Mouse (Mus musculus) liver, embryonic 14.5 days (tissue): ENCODE data around the gene Elane. TPM values are rescaled to one million over a fixed set of nuclear protein-coding genes. Genes with fewer than 3 reads are reported as not detected.

Source experiments
- ATAC-seq: fragments of 200-750 bp; cut with Nextera tagmentation; 2 replicates; pipeline ENCODE4 v1.8.0; 2017; ENCODE audit warnings: moderate number of reproducible peaks, mild to moderate bottlenecking, moderate library complexity; ENCODE audit not compliant: insufficient read depth
- DNase-seq, 3 experiments: peaks; one replicate each; pipeline ENCODE4 v3.0.0-alpha.2; 2012 to 2013; ENCODE audit warnings: low read depth in 3 of 3, low spot score in 3 of 3
- H3K27ac ChIP-seq: fragments of 300-500 bp; sonication (generic); 2 replicates; pipeline ENCODE4 v1.5.1; 2014; ENCODE audit warnings: moderate library complexity, mild to moderate bottlenecking, control low read depth, inconsistent platforms
- H3K27me3 ChIP-seq: fragments of 300-500 bp; sonication (generic); 2 replicates; pipeline ENCODE4 v1.6.1; 2014; ENCODE audit warnings: mild to moderate bottlenecking, low read length, moderate library complexity; ENCODE audit not compliant: control insufficient read depth, insufficient read depth
- H3K36me3 ChIP-seq: fragments of 300-500 bp; sonication (generic); replicated peaks from 2 replicates; pipeline ENCODE4 v1.6.1; 2014; ENCODE audit warnings: low read depth; ENCODE audit not compliant: control insufficient read depth, insufficient read depth
- H3K4me1 ChIP-seq, 2 experiments: fragments of 200-500 bp in 1 of 2; fragments of 300-500 bp in 1 of 2; sonication (generic) in 1 of 2; replicated peaks; 2 replicates each; pipeline ENCODE4 v1.6.1; 2012 to 2014; ENCODE audit warnings: antibody characterized with exemption in 1 of 2, inconsistent platforms in 1 of 2, low read length in 1 of 2; ENCODE audit not compliant: control insufficient read depth in 2 of 2, insufficient read depth in 2 of 2
- H3K4me2 ChIP-seq: fragments of 300-500 bp; sonication (generic); 2 replicates; pipeline ENCODE4 v1.6.1; 2014; ENCODE audit warnings: low read depth, mild to moderate bottlenecking, control low read depth, moderate library complexity
- H3K4me3 ChIP-seq, 2 experiments: fragments of 200-500 bp in 1 of 2; fragments of 300-500 bp in 1 of 2; sonication (generic) in 1 of 2; 2 replicates each; pipeline ENCODE4 v1.5.1; 2012 to 2014; ENCODE audit warnings: low read depth in 2 of 2, low read length in 2 of 2, mild to moderate bottlenecking in 2 of 2, control low read depth in 1 of 2, inconsistent platforms in 1 of 2, moderate library complexity in 1 of 2; ENCODE audit not compliant: insufficient read depth in 1 of 2
- H3K9ac ChIP-seq: fragments of 300-500 bp; sonication (generic); replicated peaks from 2 replicates; pipeline ENCODE4 v1.6.1; 2014; ENCODE audit warnings: mild to moderate bottlenecking, control low read depth, moderate library complexity
- H3K9me3 ChIP-seq: fragments of 300-500 bp; sonication (generic); 2 replicates; pipeline ENCODE4 v1.6.1; 2016; ENCODE audit warnings: low read length, mixed read lengths; ENCODE audit not compliant: control insufficient read depth
- CTCF ChIP-seq: IDR thresholded peaks from 2 replicates; pipeline ENCODE4 v1.5.1; 2016; ENCODE audit warnings: antibody characterized with exemption, low read depth, control low read depth
- EP300 ChIP-seq: IDR thresholded peaks from 2 replicates; pipeline ENCODE4 v1.6.1; 2016; ENCODE audit warnings: antibody characterized with exemption, low read depth
- WGBS: fragments of 180-500 bp; shearing (Covaris S2); extraction: QIAGEN DNeasy Blood & Tissue Kit; methylation state at CpG from one replicate; pipeline ENCODE4 v1.1.7; 2014; ENCODE audit not compliant: insufficient replicate concordance; 5-methylcytosine and 5-hydroxymethylcytosine counted together
- polyA plus RNA-seq, 2 experiments: library from polyadenylated mRNA; depleted of rRNA in 1 of 2; stranded (reverse) in 1 of 2; unstranded in 1 of 2; fragments of >200 nt; fragmentation: Nextera tagmentation in 1 of 2; extraction: Ambion mirVana in 1 of 2; gene quantifications; 2 replicates each; pipeline versions ENCODE4 v1.2.1 to v1.2.3; 2012 to 2014

Gene Elane
- polyA plus RNA-seq, 2 experiments: 52.2 to 151 TPM

- Histone ChIP-seq H3K4me1 (peaks cover 27 to 42% of the 10 kb centered on the region in 2 experiments), H3K4me3 (peak overlapping the region in 1 of 2 experiments; percentile 85; a peak in 1 of 4 replicates), H3K9ac (peak overlapping the region; percentile 24), H3K27ac (peak overlapping the region; percentile 33), H3K4me2 (peak overlapping the region; percentile 72), H3K9me3 (no peaks in the 10 kb centered on the region), H3K36me3 (peaks cover 9% of the 10 kb centered on the region), H3K27me3 (no peaks in the 10 kb centered on the region)
- DNase-seq (no peak), ATAC-seq (no peak)
- TF ChIP-seq EP300 (no peak), CTCF (no peak)
- WGBS: 44% methylated on average over 9 of the region's 9 CpGs
These were observed 33.8 kb upstream of the Elane start for GRCm38 (mm10) chr10:79852107-79852789.

DNA sequence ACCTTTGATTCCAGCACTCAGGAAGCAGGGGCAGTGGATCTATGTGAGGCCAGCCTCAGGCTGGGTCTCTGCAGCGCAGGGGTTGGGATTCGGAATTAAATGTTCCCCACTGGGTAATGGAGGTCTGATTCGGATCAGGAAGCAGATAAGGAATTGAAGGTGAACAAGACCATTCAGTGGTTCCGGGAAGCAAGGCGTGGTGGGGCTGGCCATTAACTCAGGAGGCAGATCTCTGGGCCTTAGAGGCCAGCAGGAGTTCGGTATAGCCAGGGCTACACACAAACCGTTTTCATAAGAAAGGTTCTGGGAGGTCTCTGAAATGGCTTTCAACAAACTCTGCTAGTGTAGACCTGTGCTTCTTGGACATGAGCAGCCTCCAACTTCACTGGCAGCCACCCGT lies 33.2 kb upstream of the Elane start:
- ATAC-seq: no peak
- WGBS: 23% methylated on average over 8 of the region's 8 CpGs
- no peaks in the 10 kb centered on the region for H3K9me3 ChIP-seq

GRCm38 (mm10) chr10:79853392-79853791 lies 32.7 kb upstream of the Elane start:
- ATAC-seq (no peak), DNase-seq (peak; percentile 45 to 54 (median 49))
- under 1% methylated on average over 15 of the region's 15 CpGs for WGBS
- peak overlapping the region; percentile 80 to 85 for H3K4me3 ChIP-seq
- H3K27ac ChIP-seq: peak overlapping the region; percentile 70
- H3K4me1 ChIP-seq: peaks cover 28 to 52% of the 10 kb centered on the region in 2 experiments
- H3K27me3 ChIP-seq: no peaks in the 10 kb centered on the region
- no peaks in the 10 kb centered on the region for H3K9me3 ChIP-seq
- peaks cover 19% of the 10 kb centered on the region for H3K36me3 ChIP-seq
- H3K9ac ChIP-seq: peak overlapping the region; percentile 59
- H3K4me2 ChIP-seq: peak overlapping the region; percentile 72
- TF ChIP-seq CTCF (no peak), EP300 (no peak; the same call in 1 of the 2 replicates)

More for the DNA sequence above, 33.2 kb upstream of the Elane start:
- TF ChIP-seq EP300: no peak
- TF ChIP-seq CTCF: no peak
- H3K27ac ChIP-seq: peak overlapping the region; percentile 70
- peaks cover 13% of the 10 kb centered on the region for H3K36me3 ChIP-seq
- peak overlapping the region; percentile 72 for H3K4me2 ChIP-seq
- peak overlapping the region; percentile 80 to 85 for H3K4me3 ChIP-seq
- peak overlapping the region; percentile 59 for H3K9ac ChIP-seq
- peaks cover 28 to 48% of the 10 kb centered on the region in 2 experiments for H3K4me1 ChIP-seq
- H3K27me3 ChIP-seq: no peaks in the 10 kb centered on the region
- DNase-seq: no peak

- ATAC-seq (peak; percentile 89), DNase-seq (peak; percentile 100)
- WGBS: under 1% methylated on average over 75 of the region's 75 CpGs
- peaks cover 28 to 52% of the 10 kb centered on the region in 2 experiments for H3K4me1 ChIP-seq
- TF ChIP-seq EP300: peak; percentile 1; the same call in 1 of the 2 replicates
- 0 out of 2 replicates have a peak, but pooled peaks have one; percentile 13 for TF ChIP-seq CTCF
- peak within 1 kb of the TSS; percentile 94 for H3K27ac ChIP-seq
- peaks cover 26% of the 10 kb centered on the region for H3K36me3 ChIP-seq
- peak within 1 kb of the TSS; percentile 83 for H3K9ac ChIP-seq
- H3K9me3 ChIP-seq: no peaks in the 10 kb centered on the region
- no peaks in the 10 kb centered on the region for H3K27me3 ChIP-seq
- H3K4me3 ChIP-seq: peak within 1 kb of the TSS; percentile 80 to 85
- H3K4me2 ChIP-seq: peak within 1 kb of the TSS; percentile 87
These were observed 31.9 kb upstream of the Elane start, which contains the start of gene Ptbp1 for GRCm38 (mm10) chr10:79853860-79854795. Ptbp1 (plus strand) TSS chr10:79854427.
